Mouse (Mus musculus): ENCODE measurements around the gene Hdac8. TPM values are rescaled to one million over a fixed set of nuclear protein-coding genes. Genes with fewer than 3 reads are reported as not detected.

Gene Hdac8
- polyA plus RNA-seq, 1 experiment from 2014 or later = 12.2 TPM

GRCm38 (mm10) chrX:102416972-102417371 lies 88.2 kb downstream of the Hdac8 start:
- Histone ChIP-seq H3K4me3 (no peak overlapping the region), H3K4me1 (0 out of 2 replicates have a peak, but pooled peaks cover 5% of the 10 kb centered on the region), H3K4me2 (no peak overlapping the region), H3K27ac (no peak overlapping the region), H3K9me3 (replicated peaks) (no peaks in the 10 kb centered on the region), H3K27me3 (peaks cover 11% of the 10 kb centered on the region; the same call in 1 of the 2 replicates), H3K9ac (no peak overlapping the region), H3K36me3 (ENCODE audit: poor library complexity, severe bottlenecking) (no peaks in the 10 kb centered on the region)
- ATAC-seq = no peak
- WGBS = 66% methylated on average over 4 of the region's 4 CpGs

- H3K4me3 ChIP-seq = no peak overlapping the region
- H3K27ac ChIP-seq = no peak overlapping the region
- no peaks in the 10 kb centered on the region for H3K36me3 ChIP-seq (ENCODE audit: poor library complexity, severe bottlenecking)
- no peak for ATAC-seq
- 0 out of 2 replicates have a peak, but pooled peaks cover 5% of the 10 kb centered on the region for H3K4me1 ChIP-seq
- H3K27me3 ChIP-seq = peaks cover 11% of the 10 kb centered on the region; the same call in 1 of the 2 replicates
- no peak overlapping the region for H3K9ac ChIP-seq
- no peaks in the 10 kb centered on the region for H3K9me3 ChIP-seq (replicated peaks)
- WGBS = 73% methylated on average over 4 of the region's 4 CpGs
- no peak overlapping the region for H3K4me2 ChIP-seq
Measured at GRCm38 (mm10) chrX:102416386-102416785, 88.8 kb downstream of the Hdac8 start.

- Histone ChIP-seq H3K9me3 (replicated peaks) (no peaks in the 10 kb centered on the region), H3K4me1 (no peaks in the 10 kb centered on the region), H3K27me3 (peaks cover 16% of the 10 kb centered on the region; the same call in 1 of the 2 replicates), H3K27ac (no peak overlapping the region), H3K36me3 (ENCODE audit: poor library complexity, severe bottlenecking) (no peaks in the 10 kb centered on the region), H3K9ac (no peak overlapping the region), H3K4me2 (no peak overlapping the region), H3K4me3 (no peak overlapping the region)
- 90% methylated on average over 3 of the region's 3 CpGs for WGBS
- no peak for ATAC-seq
Measured at GRCm38 (mm10) chrX:102384765-102385164, 120.4 kb downstream of the Hdac8 start.

- Histone ChIP-seq H3K4me2 (no peak overlapping the region), H3K27me3 (peaks cover 16% of the 10 kb centered on the region; the same call in 1 of the 2 replicates), H3K9me3 (replicated peaks) (no peaks in the 10 kb centered on the region), H3K36me3 (ENCODE audit: poor library complexity, severe bottlenecking) (no peaks in the 10 kb centered on the region), H3K27ac (no peak overlapping the region), H3K4me3 (no peak overlapping the region), H3K9ac (no peak overlapping the region), H3K4me1 (no peaks in the 10 kb centered on the region)
- ATAC-seq = no peak
- WGBS = 72% methylated on average over 7 of the region's 7 CpGs
Measured at GRCm38 (mm10) chrX:102383151-102383550, 122.0 kb downstream of the Hdac8 start.

GRCm38 (mm10) chrX:102366510-102366909 lies 138.6 kb downstream of the Hdac8 start:
- Histone ChIP-seq H3K27ac (no peak overlapping the region), H3K4me1 (no peaks in the 10 kb centered on the region), H3K36me3 (ENCODE audit: poor library complexity, severe bottlenecking) (no peaks in the 10 kb centered on the region), H3K4me3 (no peak overlapping the region), H3K9ac (no peak overlapping the region), H3K27me3 (peaks cover 4% of the 10 kb centered on the region; the same call in 1 of the 2 replicates), H3K4me2 (no peak overlapping the region), H3K9me3 (replicated peaks) (no peaks in the 10 kb centered on the region)
- no peak for ATAC-seq
- WGBS = 93% methylated on average over 3 of the region's 3 CpGs

GRCm38 (mm10) chrX:102362244-102362643 lies 142.9 kb downstream of the Hdac8 start:
- no peak overlapping the region for H3K27ac ChIP-seq
- no peaks in the 10 kb centered on the region for H3K36me3 ChIP-seq (ENCODE audit: poor library complexity, severe bottlenecking)
- 82% methylated on average over 2 of the region's 2 CpGs for WGBS
- no peaks in the 10 kb centered on the region for H3K9me3 ChIP-seq (replicated peaks)
- H3K4me3 ChIP-seq = no peak overlapping the region
- no peak overlapping the region for H3K4me2 ChIP-seq
- no peaks in the 10 kb centered on the region for H3K4me1 ChIP-seq
- H3K9ac ChIP-seq = no peak overlapping the region
- H3K27me3 ChIP-seq = no peaks in the 10 kb centered on the region
- no peak for ATAC-seq

GRCm38 (mm10) chrX:102353412-102353811 lies 151.7 kb downstream of the Hdac8 start:
- no peak overlapping the region for H3K9ac ChIP-seq
- H3K4me3 ChIP-seq = no peak overlapping the region
- no peak overlapping the region for H3K27ac ChIP-seq
- no peak for ATAC-seq
- no peaks in the 10 kb centered on the region for H3K36me3 ChIP-seq (ENCODE audit: poor library complexity, severe bottlenecking)
- no peak overlapping the region for H3K4me2 ChIP-seq
- peaks cover 8% of the 10 kb centered on the region; the same call in 1 of the 2 replicates for H3K27me3 ChIP-seq
- 83% methylated on average over 3 of the region's 3 CpGs for WGBS
- no peaks in the 10 kb centered on the region for H3K4me1 ChIP-seq
- H3K9me3 ChIP-seq (replicated peaks) = no peaks in the 10 kb centered on the region

GRCm38 (mm10) chrX:102349843-102350731 lies 155.1 kb downstream of the Hdac8 start:
- no peak for ATAC-seq
- H3K4me1 ChIP-seq = no peaks in the 10 kb centered on the region
- H3K4me2 ChIP-seq = no peak overlapping the region
- 69% methylated on average over 14 of the region's 14 CpGs for WGBS
- no peak overlapping the region for H3K4me3 ChIP-seq
- H3K27ac ChIP-seq = no peak overlapping the region
- no peaks in the 10 kb centered on the region for H3K9me3 ChIP-seq (replicated peaks)
- peaks cover 10% of the 10 kb centered on the region; the same call in 1 of the 2 replicates for H3K27me3 ChIP-seq
- no peaks in the 10 kb centered on the region for H3K36me3 ChIP-seq (ENCODE audit: poor library complexity, severe bottlenecking)
- H3K9ac ChIP-seq = no peak overlapping the region

- no peak overlapping the region for H3K4me3 ChIP-seq
- no peaks in the 10 kb centered on the region for H3K36me3 ChIP-seq (ENCODE audit: poor library complexity, severe bottlenecking)
- no peak overlapping the region for H3K27ac ChIP-seq
- no peak overlapping the region for H3K9ac ChIP-seq
- H3K4me2 ChIP-seq = no peak overlapping the region
- no peak for ATAC-seq
- no peaks in the 10 kb centered on the region for H3K9me3 ChIP-seq (replicated peaks)
- H3K27me3 ChIP-seq = peaks cover 15% of the 10 kb centered on the region; the same call in 1 of the 2 replicates
- WGBS = 51% methylated on average over 9 of the region's 9 CpGs
- H3K4me1 ChIP-seq = no peaks in the 10 kb centered on the region
Measured at GRCm38 (mm10) chrX:102348886-102349486, 156.2 kb downstream of the Hdac8 start.

- no peaks in the 10 kb centered on the region for H3K4me1 ChIP-seq
- H3K27me3 ChIP-seq = peaks cover 14% of the 10 kb centered on the region; the same call in 1 of the 2 replicates
- H3K36me3 ChIP-seq (ENCODE audit: poor library complexity, severe bottlenecking) = no peaks in the 10 kb centered on the region
- H3K27ac ChIP-seq = no peak overlapping the region
- no peaks in the 10 kb centered on the region for H3K9me3 ChIP-seq (replicated peaks)
- no peak overlapping the region for H3K9ac ChIP-seq
- no peak overlapping the region for H3K4me3 ChIP-seq
- 65% methylated on average over 4 of the region's 4 CpGs for WGBS
- no peak overlapping the region for H3K4me2 ChIP-seq
- ATAC-seq = no peak
Measured at GRCm38 (mm10) chrX:102341688-102342087, 163.5 kb downstream of the Hdac8 start.

GRCm38 (mm10) chrX:102339396-102340155 lies 165.6 kb downstream of the Hdac8 start:
- H3K27me3 ChIP-seq = peaks cover 7% of the 10 kb centered on the region; the same call in 1 of the 2 replicates
- no peak for ATAC-seq
- H3K9me3 ChIP-seq (replicated peaks) = no peaks in the 10 kb centered on the region
- no peak overlapping the region for H3K9ac ChIP-seq
- H3K4me2 ChIP-seq = no peak overlapping the region
- no peaks in the 10 kb centered on the region for H3K36me3 ChIP-seq (ENCODE audit: poor library complexity, severe bottlenecking)
- H3K4me1 ChIP-seq = no peaks in the 10 kb centered on the region
- no peak overlapping the region for H3K4me3 ChIP-seq
- 81% methylated on average over 8 of the region's 8 CpGs for WGBS
- H3K27ac ChIP-seq = no peak overlapping the region

GRCm38 (mm10) chrX:102319696-102320095 lies 185.5 kb downstream of the Hdac8 start:
- H3K27ac ChIP-seq = no peak overlapping the region
- H3K4me3 ChIP-seq = no peak overlapping the region
- H3K36me3 ChIP-seq (ENCODE audit: poor library complexity, severe bottlenecking) = no peaks in the 10 kb centered on the region
- H3K9me3 ChIP-seq (replicated peaks) = no peaks in the 10 kb centered on the region
- 50% methylated on average over 3 of the region's 3 CpGs for WGBS
- H3K9ac ChIP-seq = no peak overlapping the region
- H3K4me2 ChIP-seq = no peak overlapping the region
- H3K27me3 ChIP-seq = peaks cover 6% of the 10 kb centered on the region; the same call in 1 of the 2 replicates
- no peak for ATAC-seq
- H3K4me1 ChIP-seq = no peaks in the 10 kb centered on the region

Measured in forebrain, embryonic 13.5 days (tissue).